8 mouse cellular contexts compared by ENCODE assay signal in the genomic region with DNA sequence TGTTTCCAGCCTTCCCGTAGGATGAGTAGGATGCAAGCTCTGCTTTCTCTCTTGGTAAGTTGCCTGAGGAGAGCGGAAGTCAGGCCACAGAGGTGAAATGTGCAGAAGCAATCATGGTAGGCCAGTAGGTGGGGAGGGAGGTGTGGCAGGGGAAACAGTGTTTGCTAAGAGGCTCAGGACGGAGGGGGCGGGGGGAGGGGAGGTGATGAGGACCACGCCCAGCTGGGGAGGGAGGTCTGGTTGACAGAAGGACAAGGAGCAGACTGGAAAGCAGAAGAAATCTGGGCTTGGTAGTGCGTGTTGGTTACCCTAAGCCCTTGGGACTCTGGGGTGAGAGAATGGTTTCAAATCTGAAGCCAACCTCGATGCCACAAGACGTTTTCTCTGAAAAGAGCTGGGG. TPM values are rescaled to one million over a fixed set of nuclear protein-coding genes. Genes with fewer than 3 reads are reported as not detected.
DNase-seq lines count a peak whose midpoint lies in the region; ATAC-seq lines count a peak whose summit lies in the region.

No protein-coding gene starts in this region.

- no peaks in the 10 kb centered on the region for H3K27me3 ChIP-seq in stomach, embryonic 14.5 days (ENCODE audit: control insufficient read depth, insufficient read depth, low read length)
- no peaks in the 10 kb centered on the region for H3K27me3 ChIP-seq in midbrain, embryonic 14.5 days (ENCODE audit: control insufficient read depth, insufficient read depth, low read length)

- H3K4me1 ChIP-seq in stomach, embryonic 14.5 days (ENCODE audit: control insufficient read depth, insufficient read depth, low read length): peaks cover 9% of the 10 kb centered on the region; the same call in 1 of the 2 replicates
- H3K4me1 ChIP-seq in midbrain, embryonic 14.5 days (ENCODE audit: control insufficient read depth, insufficient read depth, low read length): no peaks in the 10 kb centered on the region

- H3K4me2 ChIP-seq in stomach, embryonic 14.5 days (replicated peaks; ENCODE audit: low read depth, low read length): no peak overlapping the region
- H3K4me2 ChIP-seq in midbrain, embryonic 14.5 days (ENCODE audit: low read length): no peak overlapping the region

- no peaks in the 10 kb centered on the region for H3K36me3 ChIP-seq in stomach, embryonic 14.5 days (ENCODE audit: control insufficient read depth, insufficient read depth, low read length)
- no peaks in the 10 kb centered on the region for H3K36me3 ChIP-seq in midbrain, embryonic 14.5 days (ENCODE audit: control insufficient read depth, insufficient read depth, low read length)

- H3K4me3 ChIP-seq in stomach, embryonic 14.5 days (ENCODE audit: low read depth, low read length): no peak overlapping the region
- H3K4me3 ChIP-seq in midbrain, embryonic 14.5 days (replicated peaks; ENCODE audit: low read depth, low read length): no peak overlapping the region

- H3K9me3 ChIP-seq in stomach, embryonic 14.5 days (ENCODE audit: control insufficient read depth, low read depth, low read length): no peaks in the 10 kb centered on the region
- H3K9me3 ChIP-seq in midbrain, embryonic 14.5 days (ENCODE audit: control insufficient read depth, low read length): no peaks in the 10 kb centered on the region

- 21% methylated on average over 8 of the region's 8 CpGs for WGBS in stomach, embryonic 14.5 days
- WGBS in midbrain, embryonic 14.5 days: 31% methylated on average over 8 of the region's 8 CpGs

- DNase-seq in urinary bladder, postnatal 25 days (ENCODE audit: low spot score): peak; percentile 28
- DNase-seq in urinary bladder, adult 2 months (ENCODE audit: low spot score): no peak
- DNase-seq in gastrocnemius, postnatal 4 days (ENCODE audit: low spot score in 2 of 2): peak; percentile 31 to 60
- peak; percentile 57 to 75 for DNase-seq in kidney, postnatal 25 days
- DNase-seq in cerebellum, adult 18-20 months: no peak
- DNase-seq in midbrain, embryonic 14.5 days: no peak

- no peak overlapping the region for H3K9ac ChIP-seq in stomach, embryonic 14.5 days (replicated peaks; ENCODE audit: low read depth, low read length)
- no peak overlapping the region for H3K9ac ChIP-seq in midbrain, embryonic 14.5 days (replicated peaks; ENCODE audit: low read length)

- ATAC-seq in stomach, embryonic 14.5 days (ENCODE audit: insufficient number of reproducible peaks, insufficient read depth, low FRiP score, low read depth): 0 out of 2 replicates have a peak, but pooled peaks have one; percentile 49
- ATAC-seq in erythroblast, adult 5-6 weeks (replicated peaks; ENCODE audit: low FRiP score, poor library complexity, severe bottlenecking): no peak
- no peak for ATAC-seq in midbrain, embryonic 14.5 days (ENCODE audit: low FRiP score, low TSS enrichment)

- H3K27ac ChIP-seq in stomach, embryonic 14.5 days (ENCODE audit: low read length): no peak overlapping the region
- H3K27ac ChIP-seq in midbrain, embryonic 14.5 days (replicated peaks; ENCODE audit: low read depth, low read length): no peak overlapping the region

RNA-seq across cellular contexts. Expression of a gene that starts 20.8 kb away (rescaled TPM):
- 213 and 249 TPM in 2 replicates for polyA plus RNA-seq in urinary bladder, adult 2 months (2012; rRNA removed)
- 10 to 100 TPM; 51.8 to 55.1 TPM for total RNA-seq in gastrocnemius, postnatal 4 days (2021)
- 36.7 and 39.0 TPM in 2 replicates for polyA plus RNA-seq in stomach, embryonic 14.5 days (2014; fragmentation: Nextera tagmentation; extraction: Ambion mirVana)
- total RNA-seq in erythroblast, adult 5-6 weeks (2015; ENCODE audit: low replicate concordance): 655 and 701 TPM in 2 replicates
- total RNA-seq in erythroblast, adult 5-6 weeks (2017; ENCODE audit: low replicate concordance): 713 and 810 TPM in 2 replicates
- 5.9 and 10.8 TPM in 2 replicates for polyA plus RNA-seq in midbrain, embryonic 14.5 days (2014; fragmentation: Nextera tagmentation; extraction: Ambion mirVana)

RNA-seq across cellular contexts. Expression of a gene that starts 22.1 kb away (rescaled TPM):
- 190 and 236 TPM in 2 replicates for polyA plus RNA-seq in urinary bladder, adult 2 months (2012; rRNA removed)
- 100 to 1,000 TPM in 1 of 2 experiments, 10 to 100 TPM in 1; 86.6 to 106 TPM for total RNA-seq in gastrocnemius, postnatal 4 days (2021)
- 274 and 282 TPM in 2 replicates for polyA plus RNA-seq in stomach, embryonic 14.5 days (2014; fragmentation: Nextera tagmentation; extraction: Ambion mirVana)
- 46.5 and 57.5 TPM in 2 replicates for total RNA-seq in erythroblast, adult 5-6 weeks (2015; ENCODE audit: low replicate concordance)
- total RNA-seq in erythroblast, adult 5-6 weeks (2017; ENCODE audit: low replicate concordance): 19.8 and 25.9 TPM in 2 replicates
- 431 and 530 TPM in 2 replicates for polyA plus RNA-seq in midbrain, embryonic 14.5 days (2014; fragmentation: Nextera tagmentation; extraction: Ambion mirVana)

RNA-seq across cellular contexts. Expression of a gene that starts 38.6 kb away (rescaled TPM):
- polyA plus RNA-seq in urinary bladder, adult 2 months (2012; rRNA removed): not detected in 2 replicates
- total RNA-seq in gastrocnemius, postnatal 4 days (2021): not detected
- polyA plus RNA-seq in stomach, embryonic 14.5 days (2014; fragmentation: Nextera tagmentation; extraction: Ambion mirVana): not detected in 2 replicates
- total RNA-seq in erythroblast, adult 5-6 weeks (2015; ENCODE audit: low replicate concordance): not detected in 2 replicates
- not detected in 2 replicates for total RNA-seq in erythroblast, adult 5-6 weeks (2017; ENCODE audit: low replicate concordance)
- polyA plus RNA-seq in midbrain, embryonic 14.5 days (2014; fragmentation: Nextera tagmentation; extraction: Ambion mirVana): 0.20 TPM in 1 of 2 replicates, not detected in the other

RNA-seq across cellular contexts. Expression of a gene that starts 55.4 kb away (rescaled TPM):
- polyA plus RNA-seq in urinary bladder, adult 2 months (2012; rRNA removed): 78.6 and 101 TPM in 2 replicates
- total RNA-seq in gastrocnemius, postnatal 4 days (2021): 10 to 100 TPM; 66.6 to 78.7 TPM
- polyA plus RNA-seq in stomach, embryonic 14.5 days (2014; fragmentation: Nextera tagmentation; extraction: Ambion mirVana): 105 and 120 TPM in 2 replicates
- 21.5 and 22.4 TPM in 2 replicates for total RNA-seq in erythroblast, adult 5-6 weeks (2015; ENCODE audit: low replicate concordance)
- total RNA-seq in erythroblast, adult 5-6 weeks (2017; ENCODE audit: low replicate concordance): 34.3 and 69.7 TPM in 2 replicates
- polyA plus RNA-seq in midbrain, embryonic 14.5 days (2014; fragmentation: Nextera tagmentation; extraction: Ambion mirVana): 213 and 219 TPM in 2 replicates

RNA-seq across cellular contexts. Expression of a gene that starts 56.2 kb away (rescaled TPM):
- polyA plus RNA-seq in urinary bladder, adult 2 months (2012; rRNA removed): 17.2 and 21.3 TPM in 2 replicates
- 10 to 100 TPM; 22.7 to 22.9 TPM for total RNA-seq in gastrocnemius, postnatal 4 days (2021)
- polyA plus RNA-seq in stomach, embryonic 14.5 days (2014; fragmentation: Nextera tagmentation; extraction: Ambion mirVana): 23.8 and 25.8 TPM in 2 replicates
- 2.5 and 4.2 TPM in 2 replicates for total RNA-seq in erythroblast, adult 5-6 weeks (2015; ENCODE audit: low replicate concordance)
- total RNA-seq in erythroblast, adult 5-6 weeks (2017; ENCODE audit: low replicate concordance): 3.1 and 8.0 TPM in 2 replicates
- polyA plus RNA-seq in midbrain, embryonic 14.5 days (2014; fragmentation: Nextera tagmentation; extraction: Ambion mirVana): 38.5 and 48.7 TPM in 2 replicates

Comparison
In these comparisons a context has a peak if more than half of its experiments do, and no peak if none do; other contexts are left out.
1. DNase-seq: peak in urinary bladder, postnatal 25 days (single experiment), gastrocnemius, postnatal 4 days (2 of 2) and kidney, postnatal 25 days (2 of 2); none in urinary bladder, adult 2 months (single experiment), cerebellum, adult 18-20 months (0 of 2) and midbrain, embryonic 14.5 days (single experiment).